Mouse (Mus musculus) kidney, postnatal 14 days (tissue): ENCODE measurements around the gene Pnldc1.
A peak's percentile ranks its signal among the peaks of the same experiment; 100 is the strongest.

ENCODE experiments used
- DNase-seq: peaks from one replicate; pipeline ENCODE4 v3.0.0; 2022; ENCODE audit warnings: mixed read lengths

The Pnldc1 gene

GRCm38 (mm10) chr17:12853821-12854220 lies 56.2 kb downstream of the Pnldc1 start:
- DNase-seq = no peak

DNA sequence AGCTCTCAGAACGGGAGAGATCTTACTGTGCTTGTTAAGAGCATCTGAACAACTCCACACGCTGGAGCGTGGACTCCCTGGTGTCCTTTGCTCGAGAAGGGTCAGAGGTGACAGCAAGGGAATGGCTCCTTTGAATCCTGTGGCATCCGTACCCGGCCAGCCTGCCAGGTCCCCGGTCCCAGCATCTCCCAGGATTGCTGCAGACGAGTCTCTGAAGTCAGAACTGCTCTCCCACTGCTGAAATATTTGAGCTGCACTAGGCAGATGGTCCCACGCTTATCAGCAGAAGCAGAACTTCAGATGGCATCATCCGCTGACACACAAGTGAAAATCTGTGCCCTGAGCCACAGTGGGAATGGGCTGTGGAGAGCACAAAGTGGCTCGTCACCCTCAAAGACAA lies 58.3 kb downstream of the Pnldc1 start:
- DNase-seq = no peak

- no peak for DNase-seq
Measured at GRCm38 (mm10) chr17:12849778-12850382, 60.1 kb downstream of the Pnldc1 start.

DNA sequence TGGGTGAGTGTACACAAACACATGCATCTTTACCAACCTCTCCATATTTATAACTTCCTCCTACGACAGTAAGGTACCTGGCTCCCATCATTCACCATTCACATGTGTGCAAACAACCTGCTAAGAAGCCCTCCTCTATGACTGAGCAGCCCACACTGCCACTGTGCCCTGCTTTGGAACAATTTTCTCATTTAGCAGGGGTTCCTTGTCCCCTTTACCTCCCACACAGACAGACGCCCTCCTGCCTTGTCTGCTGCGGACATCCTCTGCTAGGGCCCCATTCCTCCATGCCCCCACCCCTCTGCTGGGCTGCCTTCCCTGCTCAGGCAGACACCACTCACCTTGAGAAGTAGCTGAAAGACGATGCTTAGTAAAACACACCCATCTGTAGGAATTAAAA lies 62.3 kb downstream of the Pnldc1 start:
- no peak for DNase-seq

DNA sequence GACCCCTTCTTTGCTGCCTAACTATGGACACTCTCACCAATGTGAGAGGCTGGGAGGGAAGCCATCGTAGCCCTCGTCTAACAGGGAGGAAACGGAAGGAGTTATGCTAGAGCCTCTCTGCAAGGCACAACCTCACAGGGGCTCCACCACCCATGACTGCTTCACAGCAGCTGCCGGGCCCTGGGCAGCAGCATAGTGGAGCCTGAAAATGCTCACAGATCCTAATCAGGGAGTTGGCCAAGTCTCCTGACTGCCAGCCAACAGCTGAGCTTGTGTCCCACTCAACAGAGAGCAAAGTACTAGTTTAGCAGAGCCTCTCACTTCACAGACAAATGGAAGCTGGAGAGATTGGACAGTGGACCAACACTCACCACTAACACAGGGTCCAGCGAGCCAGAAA lies 63.6 kb downstream of the Pnldc1 start:
- DNase-seq = peak; percentile 44

- no peak for DNase-seq
Measured at GRCm38 (mm10) chr17:12845862-12846261, 64.2 kb downstream of the Pnldc1 start.

GRCm38 (mm10) chr17:12844540-12844939 lies 65.5 kb downstream of the Pnldc1 start:
- DNase-seq = no peak

GRCm38 (mm10) chr17:12843826-12844225 lies 66.2 kb downstream of the Pnldc1 start:
- no peak for DNase-seq

- DNase-seq = no peak
Measured at GRCm38 (mm10) chr17:12839475-12840267, 70.4 kb downstream of the Pnldc1 start.
